Mouse (Mus musculus) E14TG2a.4 (cell line): ENCODE results near the gene Pax5.
A peak's percentile ranks its signal among the peaks of the same experiment; 100 is the strongest.

Experiments
- H3K27me3 ChIP-seq: 2 replicates; pipeline ENCODE4 v1.6.1; 2014; ENCODE audit warnings: low read length, control low read depth; ENCODE audit not compliant: insufficient read depth
- H3K36me3 ChIP-seq: 2 replicates; pipeline ENCODE4 v1.6.1; 2014; ENCODE audit warnings: low read length, control low read depth; ENCODE audit not compliant: insufficient read depth
- H3K4me1 ChIP-seq: replicated peaks from 2 replicates; pipeline ENCODE4 v1.6.1; 2014; ENCODE audit warnings: low read depth, low read length, control low read depth
- H3K4me3 ChIP-seq: replicated peaks from 2 replicates; pipeline ENCODE4 v1.5.1; 2014; ENCODE audit warnings: mild to moderate bottlenecking, low read length
- H3K9me3 ChIP-seq: 2 replicates; pipeline ENCODE4 v1.6.1; 2014; ENCODE audit warnings: low read length, control low read depth
- CTCF ChIP-seq: conservative IDR thresholded peaks from 2 replicates; pipeline ENCODE4 v1.5.1; 2014; ENCODE audit warnings: low read length
- NANOG ChIP-seq: IDR thresholded peaks from 2 replicates; pipeline ENCODE4 v1.6.1; 2014; ENCODE audit warnings: borderline replicate concordance, low read length, mixed read lengths
- POU5F1 ChIP-seq: IDR thresholded peaks from 2 replicates; pipeline ENCODE4 v1.6.1; 2014; ENCODE audit warnings: low read length, borderline replicate concordance

The Pax5 gene

DNA sequence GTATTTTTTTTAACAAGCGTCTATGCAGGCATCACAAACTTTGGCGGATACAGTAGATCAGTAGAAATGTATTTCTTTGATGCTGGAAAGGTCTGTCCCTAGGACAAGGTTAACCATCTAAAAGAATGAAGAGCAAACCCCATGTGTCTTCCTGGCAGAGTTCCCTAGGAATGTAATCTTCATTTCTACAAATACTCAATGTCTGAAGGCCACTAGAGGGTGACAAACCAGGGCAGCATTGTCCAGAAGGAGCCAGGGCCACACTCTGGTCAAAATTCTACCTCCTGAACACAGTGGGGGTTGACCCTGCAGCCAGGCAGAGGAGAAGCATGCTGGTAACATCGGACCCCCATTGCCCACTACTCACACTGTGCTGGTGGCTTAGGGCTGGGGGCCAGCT lies 185.0 kb downstream of the Pax5 start:
- Histone ChIP-seq H3K27me3 (peaks cover 22% of the 10 kb centered on the region), H3K9me3 (no peaks in the 10 kb centered on the region), H3K4me3 (no peak overlapping the region), H3K4me1 (peaks cover 18% of the 10 kb centered on the region), H3K36me3 (no peaks in the 10 kb centered on the region)
- TF ChIP-seq NANOG (no peak), CTCF (no peak), POU5F1 (no peak)

DNA sequence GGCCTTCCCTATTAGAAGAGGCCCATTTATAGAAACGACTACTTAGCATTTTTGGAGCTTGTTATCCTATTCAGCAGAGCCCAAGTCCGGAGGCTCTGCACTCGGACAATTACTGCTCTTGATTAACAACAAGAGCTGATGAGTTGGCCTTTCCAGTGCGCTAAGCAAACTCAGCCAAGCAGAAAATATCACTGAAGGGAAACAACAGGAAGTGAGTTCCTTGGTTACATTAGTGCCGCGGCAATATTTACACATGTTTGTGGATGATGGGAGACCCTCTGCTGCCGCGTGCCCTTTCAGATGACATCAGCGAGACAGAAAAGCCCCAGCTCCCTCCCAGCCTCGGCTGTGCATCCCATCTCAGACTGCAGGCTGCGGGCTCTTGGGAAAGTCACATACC lies 191.4 kb downstream of the Pax5 start:
- Histone ChIP-seq H3K9me3 (no peaks in the 10 kb centered on the region), H3K4me1 (no peaks in the 10 kb centered on the region; the same call in 1 of the 2 replicates), H3K36me3 (no peaks in the 10 kb centered on the region), H3K27me3 (no peaks in the 10 kb centered on the region), H3K4me3 (no peak overlapping the region)
- no peak for TF ChIP-seq POU5F1
- TF ChIP-seq CTCF: no peak
- TF ChIP-seq NANOG: no peak

DNA sequence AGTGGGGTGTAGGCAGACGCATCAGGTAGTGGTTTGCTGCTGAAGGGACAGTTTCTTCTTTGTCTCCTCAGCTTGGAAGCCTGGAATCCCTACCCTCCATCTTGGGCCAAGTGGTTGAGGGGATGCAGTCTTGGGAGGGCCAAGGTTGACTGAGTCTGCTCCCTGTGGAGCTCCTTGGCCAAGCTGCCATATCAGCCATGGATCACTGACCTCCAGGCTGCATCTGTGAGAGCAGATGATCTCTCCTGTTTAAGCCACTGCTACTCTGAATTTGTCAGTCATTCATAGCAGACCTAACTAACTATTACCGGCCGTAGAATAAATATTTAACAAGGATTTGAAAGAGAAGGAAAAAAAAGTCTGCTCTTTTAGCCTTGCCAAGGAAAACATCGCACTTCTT lies 196.3 kb downstream of the Pax5 start:
- Histone ChIP-seq H3K4me1 (peaks cover 2% of the 10 kb centered on the region; the same call in 1 of the 2 replicates), H3K27me3 (peaks cover 37% of the 10 kb centered on the region), H3K9me3 (no peaks in the 10 kb centered on the region), H3K4me3 (no peak overlapping the region), H3K36me3 (no peaks in the 10 kb centered on the region)
- no peak for TF ChIP-seq CTCF
- no peak for TF ChIP-seq POU5F1
- no peak for TF ChIP-seq NANOG

DNA sequence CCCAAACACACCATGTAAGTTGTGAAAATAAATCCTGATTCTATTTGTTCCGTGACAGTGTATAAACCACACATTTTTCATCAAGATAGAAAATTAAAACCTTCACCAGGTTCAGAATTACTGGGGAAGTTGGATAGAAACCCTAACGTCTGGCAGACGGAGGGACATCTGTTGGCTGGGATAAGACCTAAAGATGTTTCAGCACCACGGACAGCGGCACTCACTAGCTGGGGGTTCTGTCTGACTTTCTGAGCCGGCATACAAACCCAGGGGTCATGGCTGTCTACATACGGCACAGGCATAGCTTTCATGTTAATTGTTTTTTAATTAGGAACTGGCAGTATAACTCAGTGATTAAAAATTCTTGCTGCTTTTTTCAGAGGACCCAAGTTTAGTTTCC lies 198.6 kb downstream of the Pax5 start:
- Histone ChIP-seq H3K4me1 (peaks cover 17% of the 10 kb centered on the region), H3K27me3 (peaks cover 58% of the 10 kb centered on the region), H3K36me3 (no peaks in the 10 kb centered on the region), H3K9me3 (no peaks in the 10 kb centered on the region), H3K4me3 (no peak overlapping the region)
- TF ChIP-seq POU5F1: no peak
- TF ChIP-seq NANOG: no peak

DNA sequence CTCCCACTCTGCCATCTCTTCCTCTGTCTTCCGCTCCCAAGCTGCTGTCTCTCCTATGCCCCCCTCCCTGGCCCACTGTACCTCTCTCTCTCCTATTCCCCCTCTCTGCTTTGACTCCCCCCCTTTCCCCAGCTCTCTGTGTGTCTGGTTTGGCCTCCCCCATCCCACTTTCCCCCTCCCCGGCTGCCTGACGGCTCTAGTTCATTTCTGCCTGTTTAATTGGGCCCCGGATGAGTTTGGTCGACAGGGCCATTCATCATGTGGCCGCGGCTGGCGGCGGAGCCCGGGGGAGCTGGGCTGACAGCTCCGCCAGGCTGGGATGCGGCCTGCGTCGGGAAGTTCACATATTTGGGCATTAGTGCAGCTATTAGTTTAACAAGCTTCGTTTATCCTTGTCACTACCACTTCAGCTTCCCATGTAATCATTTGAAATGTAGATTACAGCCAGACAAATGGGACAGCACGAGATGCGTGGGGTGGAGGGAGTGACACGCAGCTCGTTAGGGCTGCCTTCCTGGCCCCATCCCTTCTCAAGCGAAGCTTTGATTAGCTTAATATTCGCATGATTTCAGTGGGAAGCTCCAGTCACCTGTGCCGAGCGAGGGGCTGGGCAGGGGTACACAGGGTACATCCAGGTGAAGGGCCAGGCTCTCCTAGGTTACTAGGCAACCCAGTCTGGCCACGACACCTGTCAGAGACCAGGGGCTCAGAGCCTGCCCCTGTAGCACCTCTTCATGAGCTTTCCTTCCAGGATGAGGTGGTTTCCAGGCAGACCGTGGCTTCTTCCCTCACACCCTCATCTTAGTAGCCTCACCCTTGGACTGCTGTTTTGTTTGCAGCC lies 201.7 kb downstream of the Pax5 start:
- peaks cover 74% of the 10 kb centered on the region for H3K27me3 ChIP-seq
- no peaks in the 10 kb centered on the region for H3K9me3 ChIP-seq
- H3K4me3 ChIP-seq: peak overlapping the region; percentile 41
- no peaks in the 10 kb centered on the region for H3K36me3 ChIP-seq
- H3K4me1 ChIP-seq: peaks cover 17% of the 10 kb centered on the region
- TF ChIP-seq CTCF: no peak
- TF ChIP-seq NANOG: no peak
- TF ChIP-seq POU5F1: no peak

DNA sequence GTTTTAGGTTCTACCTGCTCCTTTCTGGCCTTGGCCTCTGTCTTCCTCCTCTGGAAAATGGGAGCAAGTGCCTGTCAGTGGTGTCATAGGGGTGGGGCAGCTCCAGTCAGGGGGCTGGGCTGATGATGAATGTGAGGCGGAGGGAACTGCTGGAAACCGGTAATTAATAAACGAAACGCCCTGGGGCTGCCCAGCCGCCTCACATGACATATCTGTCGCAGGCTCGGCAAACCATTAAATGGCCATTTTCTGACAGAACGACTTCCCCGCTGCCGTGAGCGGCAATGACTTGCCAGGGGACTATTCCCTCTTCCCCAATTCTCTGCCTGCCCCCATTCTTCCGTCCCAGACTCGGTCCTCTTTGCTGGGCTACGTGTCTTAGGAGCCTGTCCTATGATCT lies 202.4 kb downstream of the Pax5 start:
- Histone ChIP-seq H3K36me3 (no peaks in the 10 kb centered on the region), H3K27me3 (peaks cover 68% of the 10 kb centered on the region), H3K4me1 (peaks cover 17% of the 10 kb centered on the region), H3K9me3 (no peaks in the 10 kb centered on the region), H3K4me3 (peak overlapping the region; percentile 41)
- no peak for TF ChIP-seq POU5F1
- no peak for TF ChIP-seq CTCF
- no peak for TF ChIP-seq NANOG

DNA sequence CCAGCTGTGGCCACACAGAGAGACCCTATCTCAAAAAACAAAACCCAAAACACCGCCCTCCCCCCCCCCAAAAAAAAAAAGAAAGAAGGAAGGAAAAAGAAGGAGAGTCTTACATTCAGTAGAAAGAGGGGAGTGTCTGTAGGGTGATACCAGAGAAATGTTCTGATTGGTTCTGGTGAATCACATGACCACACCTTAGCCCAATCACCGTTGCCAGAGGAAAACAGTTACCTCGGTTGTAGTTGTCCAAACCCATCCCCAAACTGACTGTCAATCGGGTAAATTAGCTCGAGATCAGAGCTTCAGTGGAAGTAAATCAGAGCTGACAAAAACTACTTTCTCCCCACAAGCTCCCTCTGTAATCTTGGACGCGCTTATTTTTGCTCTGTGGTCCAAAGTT lies 205.3 kb downstream of the Pax5 start:
- TF ChIP-seq POU5F1 (no peak), NANOG (no peak), CTCF (no peak)
- no peak overlapping the region for H3K4me3 ChIP-seq
- no peaks in the 10 kb centered on the region for H3K9me3 ChIP-seq
- H3K36me3 ChIP-seq: no peaks in the 10 kb centered on the region
- peaks cover 31% of the 10 kb centered on the region for H3K4me1 ChIP-seq
- peaks cover 49% of the 10 kb centered on the region for H3K27me3 ChIP-seq

DNA sequence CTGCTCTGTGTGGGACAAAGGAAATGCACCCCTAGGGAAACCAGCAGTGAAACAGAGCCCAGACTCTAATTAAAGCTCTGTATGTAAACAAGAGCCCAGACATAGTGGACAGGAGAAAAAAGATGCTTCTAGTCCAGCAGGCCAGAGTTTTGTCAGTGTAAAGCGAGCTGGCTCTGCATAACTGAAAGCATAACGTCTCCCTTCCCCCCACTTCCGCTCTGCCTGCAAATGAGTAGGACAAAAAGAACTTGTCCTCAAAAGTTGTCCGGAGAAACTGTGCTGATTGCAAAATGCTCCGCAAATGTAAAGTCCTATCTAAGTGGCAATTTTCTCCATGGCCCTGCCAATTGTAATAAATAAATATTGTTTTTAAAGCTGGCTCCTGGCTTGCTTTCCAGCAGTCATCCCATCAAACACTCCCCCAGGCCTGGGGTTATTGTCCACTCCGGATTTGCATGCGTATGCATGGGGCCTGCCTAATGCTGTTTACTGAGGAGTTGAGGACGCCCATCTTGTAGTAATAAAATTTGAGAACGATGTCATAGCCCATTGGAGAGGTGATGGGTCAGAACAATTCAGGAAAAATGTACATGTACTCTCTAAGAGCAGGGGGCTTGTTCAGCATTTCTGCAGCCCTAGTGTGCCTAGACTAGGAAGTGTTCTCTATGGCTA lies 208.0 kb downstream of the Pax5 start:
- Histone ChIP-seq H3K4me3 (no peak overlapping the region), H3K36me3 (no peaks in the 10 kb centered on the region), H3K4me1 (peaks cover 13% of the 10 kb centered on the region), H3K27me3 (peaks cover 24% of the 10 kb centered on the region), H3K9me3 (no peaks in the 10 kb centered on the region)
- TF ChIP-seq NANOG (no peak), POU5F1 (no peak), CTCF (no peak)

DNA sequence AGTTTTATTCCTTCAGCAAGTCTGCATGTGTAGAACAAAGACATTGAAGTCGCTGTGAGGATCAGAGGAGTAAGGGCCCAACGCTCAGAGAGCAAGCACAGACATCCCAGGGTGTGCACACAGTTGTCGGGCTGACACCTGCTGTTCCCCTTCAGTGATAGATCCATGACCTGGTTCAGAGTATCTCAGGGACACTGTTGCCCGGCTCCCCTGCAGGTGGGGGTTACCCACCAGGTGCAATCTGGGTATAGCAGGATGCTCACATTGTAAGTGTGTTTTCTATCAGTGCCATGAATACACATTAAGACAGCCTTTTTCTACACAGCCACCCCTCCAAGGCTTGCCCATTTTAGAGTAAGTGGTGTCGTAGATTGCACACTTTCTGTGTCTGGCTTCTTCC lies 212.1 kb downstream of the Pax5 start:
- TF ChIP-seq CTCF (no peak), NANOG (no peak), POU5F1 (no peak)
- Histone ChIP-seq H3K27me3 (peaks cover 4% of the 10 kb centered on the region; the same call in 1 of the 2 replicates), H3K9me3 (no peaks in the 10 kb centered on the region), H3K4me3 (no peak overlapping the region), H3K4me1 (peaks cover 13% of the 10 kb centered on the region), H3K36me3 (no peaks in the 10 kb centered on the region)
